ENCODE assay signal across 8 mouse cellular contexts in the genomic region with DNA sequence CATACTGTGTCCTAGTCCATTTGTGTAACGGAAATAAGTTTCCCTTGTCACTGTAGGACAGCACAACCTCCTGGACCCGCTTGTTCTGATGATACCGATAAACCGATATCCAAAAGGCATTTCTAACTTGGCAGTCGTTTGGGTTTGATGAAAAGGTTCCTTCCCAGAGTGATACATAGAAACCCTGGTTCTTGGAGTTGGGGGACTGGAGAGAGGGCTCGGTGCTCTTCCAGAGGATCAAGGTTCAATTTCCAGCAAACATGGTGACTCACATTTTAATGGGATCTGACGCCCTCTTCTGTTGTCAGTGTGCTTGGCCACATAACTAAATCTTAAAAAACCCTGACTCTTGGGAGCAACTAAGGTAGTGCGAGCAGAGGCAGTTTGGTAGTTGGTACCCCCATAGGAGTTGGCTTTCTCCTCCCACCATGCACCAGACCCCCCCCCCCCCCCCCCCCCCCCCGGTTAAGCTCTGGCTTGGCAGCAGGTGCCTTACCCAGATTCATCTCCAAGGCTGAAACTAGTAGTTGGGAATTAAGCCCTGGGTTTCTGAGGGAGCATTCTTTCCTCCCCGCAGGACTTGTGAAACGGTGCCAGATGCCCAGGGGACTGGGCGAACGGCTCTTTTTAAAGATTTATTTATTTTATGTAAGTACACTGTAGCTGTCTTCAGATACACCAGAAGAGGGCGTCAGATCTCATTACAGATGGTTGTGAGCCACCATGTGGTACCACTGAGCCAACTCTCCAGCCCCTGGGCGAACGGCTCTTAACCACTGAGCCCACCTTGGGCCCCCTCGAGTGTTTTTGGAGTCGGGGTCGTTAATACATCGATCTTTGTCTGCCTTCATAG. TPM values are rescaled to one million over a fixed set of nuclear protein-coding genes. Genes with fewer than 3 reads are reported as not detected.
A peak's percentile ranks its signal among the peaks of the same experiment; 100 is the strongest.
DNase-seq lines count a peak whose midpoint lies in the region; ATAC-seq and TF ChIP-seq lines count a peak whose summit lies in the region.

No protein-coding gene starts in this region.

- WGBS in heart, embryonic 16.5 days, result 10% methylated on average over 19 of the region's 20 CpGs
- WGBS in limb, embryonic 10.5 days, result 9% methylated on average over 20 of the region's 20 CpGs
- WGBS in neural tube, embryonic 13.5 days, result 9% methylated on average over 19 of the region's 20 CpGs

- peak; percentile 47 for TF ChIP-seq POLR2A in embryonic fibroblast, embryonic 13.5 days (IDR thresholded peaks at IDR 0.05; ENCODE audit: low read depth, low read length)

- peak overlapping the region; percentile 71 for H3K4me3 ChIP-seq in heart, embryonic 16.5 days (ENCODE audit: low read length)
- H3K4me3 ChIP-seq in embryonic fibroblast, embryonic 13.5 days (ENCODE audit: insufficient read depth, low read length), result peak overlapping the region; percentile 93
- H3K4me3 ChIP-seq in limb, embryonic 10.5 days, result peak overlapping the region; percentile 84
- peak overlapping the region; percentile 92 for H3K4me3 ChIP-seq in neural tube, embryonic 13.5 days

- H3K27ac ChIP-seq in heart, embryonic 16.5 days (ENCODE audit: low read length), result peak overlapping the region; percentile 75
- peak overlapping the region; percentile 87 for H3K27ac ChIP-seq in embryonic fibroblast, embryonic 13.5 days (ENCODE audit: insufficient read depth, low read length)
- peak overlapping the region; percentile 87 for H3K27ac ChIP-seq in limb, embryonic 10.5 days
- peak overlapping the region; percentile 80; the same call in 1 of the 2 replicates for H3K27ac ChIP-seq in neural tube, embryonic 13.5 days (replicated peaks)

- no peaks in the 10 kb centered on the region for H3K27me3 ChIP-seq in heart, embryonic 16.5 days (ENCODE audit: control insufficient read depth, insufficient read depth, low read length)
- H3K27me3 ChIP-seq in limb, embryonic 10.5 days (ENCODE audit: low read depth, poor library complexity, severe bottlenecking), result no peaks in the 10 kb centered on the region
- H3K27me3 ChIP-seq in neural tube, embryonic 13.5 days, result no peaks in the 10 kb centered on the region

- 0 out of 2 replicates have a peak, but pooled peaks have one; percentile 3 for TF ChIP-seq CTCF in embryonic fibroblast, embryonic 13.5 days (IDR thresholded peaks at IDR 0.05; ENCODE audit: borderline replicate concordance, insufficient read depth, low read length)

- no peaks in the 10 kb centered on the region for H3K9me3 ChIP-seq in heart, embryonic 16.5 days (replicated peaks; ENCODE audit: control insufficient read depth, low read length)
- no peaks in the 10 kb centered on the region for H3K9me3 ChIP-seq in limb, embryonic 10.5 days (replicated peaks)
- no peaks in the 10 kb centered on the region for H3K9me3 ChIP-seq in neural tube, embryonic 13.5 days

- peak overlapping the region; percentile 65 for H3K4me2 ChIP-seq in heart, embryonic 16.5 days (ENCODE audit: low read depth, low read length)
- peak overlapping the region; percentile 80 for H3K4me2 ChIP-seq in neural tube, embryonic 13.5 days

- H3K4me1 ChIP-seq in heart, embryonic 16.5 days (ENCODE audit: control insufficient read depth, insufficient read depth, low read length), result peaks cover 13% of the 10 kb centered on the region
- H3K4me1 ChIP-seq in embryonic fibroblast, embryonic 13.5 days (ENCODE audit: control insufficient read depth, insufficient read depth, low read length), result no peaks in the 10 kb centered on the region
- peaks cover 27% of the 10 kb centered on the region for H3K4me1 ChIP-seq in limb, embryonic 10.5 days
- H3K4me1 ChIP-seq in neural tube, embryonic 13.5 days (replicated peaks), result peaks cover 22% of the 10 kb centered on the region

- H3K36me3 ChIP-seq in heart, embryonic 16.5 days (ENCODE audit: control insufficient read depth, insufficient read depth), result peaks cover 33% of the 10 kb centered on the region
- H3K36me3 ChIP-seq in limb, embryonic 10.5 days, result peaks cover 45% of the 10 kb centered on the region
- H3K36me3 ChIP-seq in neural tube, embryonic 13.5 days, result peaks cover 46% of the 10 kb centered on the region

- ATAC-seq in heart, embryonic 16.5 days (replicated peaks; ENCODE audit: extremely low read depth, insufficient read depth, low FRiP score), result no peak
- ATAC-seq in neural tube, embryonic 13.5 days (ENCODE audit: low read depth), result no peak

- H3K9ac ChIP-seq in heart, embryonic 16.5 days (ENCODE audit: low read length), result peak overlapping the region; percentile 88
- H3K9ac ChIP-seq in neural tube, embryonic 13.5 days, result peak overlapping the region; percentile 88

- DNase-seq in heart, adult 11 months, result no peak
- DNase-seq in MN1 (ENCODE audit: low spot score), result peak; percentile 71
- peak; percentile 40 for DNase-seq in limb, embryonic 10.5 days (ENCODE audit: low spot score)
- DNase-seq in adrenal gland, adult 2 months, result no peak
- no peak for DNase-seq in layer of hippocampus, adult 18-20 months (ENCODE audit: low spot score in 2 of 2)

RNA-seq across cellular contexts. Expression of a gene that starts 1.1 kb away (rescaled TPM):
- polyA plus RNA-seq in heart, embryonic 16.5 days (2015; fragmentation: Nextera tagmentation; extraction: Ambion mirVana), result 52.0 and 55.1 TPM in 2 replicates
- polyA plus RNA-seq in embryonic fibroblast, embryonic 13.5 days (2011; ENCODE audit: insufficient read length, low read depth, missing spikeins), result 13.9 and 17.9 TPM in 2 replicates
- 34.2 and 35.4 TPM in 2 replicates for polyA plus RNA-seq in limb, embryonic 10.5 days (2016; fragmentation: Nextera tagmentation; extraction: Ambion mirVana)
- polyA plus RNA-seq in neural tube, embryonic 13.5 days (2015; fragmentation: Nextera tagmentation; extraction: Ambion mirVana), result 47.3 and 56.2 TPM in 2 replicates
- total RNA-seq in adrenal gland, adult 2 months (2021), result 10 to 100 TPM; 73.1 to 74.1 TPM
- 296 and 305 TPM in 2 replicates for polyA plus RNA-seq in adrenal gland, adult 2 months (2012; rRNA removed)
- 1 to 10 TPM; 4.9 to 8.3 TPM for total RNA-seq in layer of hippocampus, adult 18-20 months (2021)

RNA-seq across cellular contexts. Expression of a gene that starts 9.0 kb away (rescaled TPM):
- polyA plus RNA-seq in heart, embryonic 16.5 days (2015; fragmentation: Nextera tagmentation; extraction: Ambion mirVana), result 93.0 and 103 TPM in 2 replicates
- 115 and 117 TPM in 2 replicates for polyA plus RNA-seq in embryonic fibroblast, embryonic 13.5 days (2011; ENCODE audit: insufficient read length, low read depth, missing spikeins)
- 224 and 254 TPM in 2 replicates for polyA plus RNA-seq in limb, embryonic 10.5 days (2016; fragmentation: Nextera tagmentation; extraction: Ambion mirVana)
- 93.4 and 108 TPM in 2 replicates for polyA plus RNA-seq in neural tube, embryonic 13.5 days (2015; fragmentation: Nextera tagmentation; extraction: Ambion mirVana)
- total RNA-seq in adrenal gland, adult 2 months (2021), result 10 to 100 TPM; 74.6 to 85.9 TPM
- 6.5 and 8.0 TPM in 2 replicates for polyA plus RNA-seq in adrenal gland, adult 2 months (2012; rRNA removed)
- total RNA-seq in layer of hippocampus, adult 18-20 months (2021), result 10 to 100 TPM; 49.0 to 55.9 TPM

RNA-seq across cellular contexts. Expression of a gene that starts 10.0 kb away (rescaled TPM):
- 17.0 and 38.9 TPM in 2 replicates for polyA plus RNA-seq in heart, embryonic 16.5 days (2015; fragmentation: Nextera tagmentation; extraction: Ambion mirVana)
- polyA plus RNA-seq in embryonic fibroblast, embryonic 13.5 days (2011; ENCODE audit: insufficient read length, low read depth, missing spikeins), result not detected in 2 replicates
- 0.73 and 1.2 TPM in 2 replicates for polyA plus RNA-seq in limb, embryonic 10.5 days (2016; fragmentation: Nextera tagmentation; extraction: Ambion mirVana)
- 0.39 TPM in 1 of 2 replicates, not detected in the other for polyA plus RNA-seq in neural tube, embryonic 13.5 days (2015; fragmentation: Nextera tagmentation; extraction: Ambion mirVana)
- total RNA-seq in adrenal gland, adult 2 months (2021), result not detected
- polyA plus RNA-seq in adrenal gland, adult 2 months (2012; rRNA removed), result 0.27 TPM in 1 of 2 replicates, not detected in the other
- total RNA-seq in layer of hippocampus, adult 18-20 months (2021), result under 1 TPM in 1 of 2 experiments, not detected in 1; 0.25 TPM

RNA-seq across cellular contexts. Expression of a gene that starts 21.5 kb away (rescaled TPM):
- polyA plus RNA-seq in heart, embryonic 16.5 days (2015; fragmentation: Nextera tagmentation; extraction: Ambion mirVana), result 50.6 and 51.4 TPM in 2 replicates
- polyA plus RNA-seq in embryonic fibroblast, embryonic 13.5 days (2011; ENCODE audit: insufficient read length, low read depth, missing spikeins), result 29.5 and 29.9 TPM in 2 replicates
- polyA plus RNA-seq in limb, embryonic 10.5 days (2016; fragmentation: Nextera tagmentation; extraction: Ambion mirVana), result 63.6 and 67.5 TPM in 2 replicates
- polyA plus RNA-seq in neural tube, embryonic 13.5 days (2015; fragmentation: Nextera tagmentation; extraction: Ambion mirVana), result 60.9 and 63.4 TPM in 2 replicates
- 10 to 100 TPM; 53.7 to 59.5 TPM for total RNA-seq in adrenal gland, adult 2 months (2021)
- 53.9 and 56.7 TPM in 2 replicates for polyA plus RNA-seq in adrenal gland, adult 2 months (2012; rRNA removed)
- total RNA-seq in layer of hippocampus, adult 18-20 months (2021), result 10 to 100 TPM; 66.6 to 71.8 TPM

RNA-seq across cellular contexts. Expression of a gene that starts 44.5 kb away (rescaled TPM):
- 1.8 and 2.5 TPM in 2 replicates for polyA plus RNA-seq in heart, embryonic 16.5 days (2015; fragmentation: Nextera tagmentation; extraction: Ambion mirVana)
- not detected in 2 replicates for polyA plus RNA-seq in embryonic fibroblast, embryonic 13.5 days (2011; ENCODE audit: insufficient read length, low read depth, missing spikeins)
- 0.48 and 0.83 TPM in 2 replicates for polyA plus RNA-seq in limb, embryonic 10.5 days (2016; fragmentation: Nextera tagmentation; extraction: Ambion mirVana)
- 1.1 and 1.8 TPM in 2 replicates for polyA plus RNA-seq in neural tube, embryonic 13.5 days (2015; fragmentation: Nextera tagmentation; extraction: Ambion mirVana)
- total RNA-seq in adrenal gland, adult 2 months (2021), result 1 to 10 TPM; 1.2 to 6.5 TPM
- polyA plus RNA-seq in adrenal gland, adult 2 months (2012; rRNA removed), result 1.0 and 4.0 TPM in 2 replicates
- total RNA-seq in layer of hippocampus, adult 18-20 months (2021), result 1 to 10 TPM in 1 of 2 experiments, not detected in 1; 1.1 TPM

Comparison
In these comparisons a context has a peak if more than half of its experiments do, and no peak if none do; other contexts are left out.
1. DNase-seq: peak in MN1 (single experiment) and limb, embryonic 10.5 days (single experiment); none in heart, adult 11 months (single experiment), adrenal gland, adult 2 months (single experiment) and layer of hippocampus, adult 18-20 months (0 of 2).
2. RNA of a gene that starts 9.0 kb away (polyA plus RNA-seq): 224 to 254 TPM in limb, embryonic 10.5 days, 115 to 117 TPM in embryonic fibroblast, embryonic 13.5 days, 93.0 to 103 TPM in heart, embryonic 16.5 days and 93.4 to 108 TPM in neural tube, embryonic 13.5 days; 6.5 to 8.0 TPM in adrenal gland, adult 2 months; every median in the first group is over 10 times any median in the second.
3. Peak in every context shown above with its lines, with median percentiles within 50 percentile points of each other: H3K27ac ChIP-seq and H3K4me3 ChIP-seq.